Mouse (Mus musculus) cerebral cortex, adult 2 months (tissue): ENCODE data around the gene Aspg.

Experiments
- whole genome bisulfite sequencing: fragments of 180-500 bp; shearing (Covaris S2); methylation state at CpG from one replicate; pipeline ENCODE4 v1.1.7; 2018; 5-methylcytosine and 5-hydroxymethylcytosine counted together

Aspg gene

DNA sequence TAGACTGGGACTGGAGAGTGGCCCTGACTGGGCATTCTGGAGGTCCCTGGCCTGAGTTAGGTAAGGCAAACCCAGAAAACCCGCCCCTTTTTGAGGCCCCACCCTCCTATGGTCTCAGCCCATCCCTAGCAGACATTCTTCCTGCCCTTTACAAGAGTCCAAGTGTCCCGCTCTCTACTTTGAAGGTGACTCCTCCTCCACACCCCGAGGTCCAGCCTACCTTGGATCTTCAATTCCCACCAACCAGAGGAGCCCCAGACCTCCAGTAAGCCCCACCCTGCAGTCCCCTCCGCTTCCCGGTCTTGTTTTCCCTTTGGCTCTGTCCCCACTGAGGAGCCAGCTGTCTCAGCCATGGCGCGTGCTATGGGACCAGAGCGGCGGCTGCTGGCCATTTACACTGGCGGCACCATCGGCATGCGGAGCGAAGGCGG, at the start of gene Aspg:
Gene Aspg (plus strand): TSS at position 139 of the 431 bp plus-strand sequence.
- WGBS = 14% methylated on average over 14 of the region's 14 CpGs

DNA sequence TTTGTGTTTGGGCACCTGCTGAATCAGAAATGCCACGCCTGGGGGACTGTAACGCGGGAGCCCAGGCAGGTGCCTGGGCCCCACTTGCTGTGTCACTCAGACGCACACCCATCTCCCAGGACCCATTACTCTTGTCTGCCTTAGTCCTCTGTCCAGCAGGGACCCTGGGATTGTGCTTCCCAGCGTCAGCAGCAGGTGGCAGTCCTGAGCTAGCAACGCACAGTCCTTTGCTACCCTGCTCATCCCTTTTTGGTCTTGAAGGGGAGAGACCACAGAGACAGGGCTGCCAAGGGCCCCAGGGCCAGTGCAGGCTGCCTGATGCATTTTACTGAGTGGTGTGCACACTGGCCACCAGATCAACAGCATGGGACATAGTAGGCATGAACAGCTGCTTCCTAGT, 28.8 kb upstream of the Aspg start:
- WGBS = 19% methylated on average over 6 of the region's 6 CpGs

DNA sequence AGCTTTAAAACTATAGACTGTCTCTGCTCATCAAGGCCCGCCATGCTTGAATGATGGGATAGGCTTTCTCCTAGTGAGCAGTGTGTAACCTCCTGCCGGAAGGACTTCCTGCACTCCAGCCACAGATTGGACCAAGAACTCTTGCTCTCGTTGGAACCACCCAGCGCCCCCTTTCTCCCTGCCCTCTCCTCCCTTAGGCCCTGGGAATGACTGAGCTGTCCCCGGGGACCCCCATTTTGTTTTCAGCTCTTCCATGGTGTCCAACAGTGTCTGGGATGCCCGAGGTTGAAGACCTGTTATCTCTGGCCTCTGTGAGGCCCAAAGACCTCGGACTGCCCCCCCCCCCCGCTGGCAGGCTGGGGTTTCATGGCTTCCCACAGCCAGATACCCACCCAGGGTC, 26.6 kb upstream of the Aspg start:
- 76% methylated on average over 8 of the region's 8 CpGs for WGBS

DNA sequence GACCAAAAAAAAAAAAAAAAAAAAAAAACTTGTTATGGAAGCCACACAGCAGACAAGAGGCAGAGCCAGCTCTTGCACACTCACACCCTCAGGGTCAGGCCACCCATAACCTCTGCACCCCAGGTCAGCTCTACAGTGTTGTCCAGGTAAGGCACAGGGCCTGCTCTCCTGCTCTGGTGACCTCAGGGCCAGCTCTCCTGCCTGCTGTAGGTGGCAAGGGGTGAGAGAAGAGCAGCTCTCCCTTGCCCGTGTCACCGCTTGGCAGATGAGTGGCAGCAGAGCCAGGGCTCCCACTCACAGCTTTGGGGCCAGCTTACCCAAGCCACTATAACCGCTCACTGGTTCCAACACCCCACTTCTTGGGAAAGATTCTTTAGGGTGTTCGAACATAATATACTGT, 25.6 kb upstream of the Aspg start:
- 86% methylated on average over 4 of the region's 4 CpGs for WGBS

DNA sequence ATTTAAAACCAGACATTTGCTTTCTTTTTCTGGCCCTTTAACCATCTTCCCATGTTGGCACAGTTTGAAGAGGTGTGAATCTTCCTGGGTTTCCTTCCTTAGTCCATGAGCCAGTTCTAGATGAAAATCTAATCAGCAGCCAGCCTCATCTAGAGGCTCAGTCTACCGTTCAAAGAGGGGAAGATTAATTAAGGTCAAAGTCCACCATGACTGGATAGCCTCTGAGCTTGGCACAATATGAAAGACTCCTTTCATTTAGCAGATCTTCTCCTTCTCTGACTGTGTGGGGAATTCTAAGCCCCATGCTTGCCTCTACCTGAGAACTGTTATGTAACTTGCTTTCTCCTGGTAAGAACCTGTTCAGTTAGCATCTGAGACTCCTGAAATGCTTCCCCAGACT, 24.2 kb upstream of the Aspg start:
- 40% methylated on average over 1 of the region's 1 CpGs for WGBS

DNA sequence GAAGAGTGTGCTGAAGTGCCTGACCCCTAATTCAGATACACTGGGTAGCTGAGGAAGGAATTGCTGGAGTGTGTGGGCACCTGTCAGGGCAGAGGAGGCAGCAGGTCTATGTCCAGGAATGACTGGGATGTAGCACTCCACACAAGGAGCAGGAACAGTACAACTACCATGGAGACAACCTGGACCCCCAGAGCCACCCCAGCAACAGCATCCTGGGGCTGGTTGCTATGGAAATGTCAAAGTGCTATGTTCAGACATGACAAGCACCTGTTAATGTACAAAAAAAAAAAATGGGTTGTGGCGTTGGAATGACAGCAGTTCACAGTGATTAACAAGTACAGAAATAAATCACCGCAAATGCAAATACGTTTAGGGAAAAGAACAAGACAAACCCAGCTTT, 20.2 kb upstream of the Aspg start:
- 77% methylated on average over 3 of the region's 3 CpGs for WGBS

DNA sequence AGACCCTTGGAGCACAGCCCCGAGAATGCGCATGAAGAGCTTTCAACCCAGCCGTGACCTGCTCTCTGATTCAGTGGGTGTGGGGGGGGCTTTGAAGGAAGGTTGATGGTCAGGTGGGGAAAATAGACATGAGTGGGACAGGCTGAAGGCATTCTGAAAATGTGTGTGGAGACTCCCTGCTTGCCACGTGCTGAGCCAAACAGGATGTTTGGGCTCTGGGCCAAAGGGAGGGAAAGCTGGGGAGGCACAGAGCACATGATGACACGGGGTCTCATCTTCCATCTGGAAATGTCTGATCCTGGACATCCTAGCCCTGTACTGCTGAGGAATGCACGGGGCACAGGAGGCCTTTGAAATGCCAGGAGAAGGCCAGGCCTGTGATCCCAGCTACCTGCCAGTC, 19.8 kb upstream of the Aspg start:
- 71% methylated on average over 6 of the region's 6 CpGs for WGBS

DNA sequence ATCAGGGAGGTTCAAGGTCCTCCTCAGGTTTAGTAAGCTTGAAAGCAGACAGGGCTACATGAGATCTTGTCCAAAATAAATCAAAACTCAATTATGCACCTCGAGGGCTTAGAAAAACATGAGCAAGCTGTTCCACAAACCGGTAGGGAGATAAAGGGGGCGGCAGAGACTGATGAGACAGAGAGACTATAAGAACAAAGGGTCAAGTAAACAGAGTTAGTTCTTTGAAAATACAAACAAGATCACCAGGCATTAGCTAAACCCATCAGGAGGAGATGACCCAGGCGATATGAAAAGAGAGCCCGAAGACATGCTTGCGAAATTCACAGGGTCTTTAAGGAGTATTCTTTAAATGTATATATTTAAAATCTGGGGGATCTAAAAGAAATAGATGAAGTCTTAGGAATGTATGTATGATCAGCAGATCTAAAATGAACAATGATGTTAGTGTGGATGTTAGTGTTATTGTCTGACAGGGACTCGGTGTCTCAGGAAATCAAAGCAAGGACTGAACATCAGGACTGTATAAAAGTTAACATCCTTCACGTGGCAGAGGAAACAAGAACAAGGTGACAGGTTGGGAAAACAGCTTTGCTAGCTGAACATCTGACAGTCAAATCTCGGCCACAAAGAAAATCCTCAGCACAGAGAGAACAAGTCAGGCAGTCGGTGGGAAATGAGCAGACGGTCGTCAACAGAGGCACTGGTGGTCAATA, 17.7 kb upstream of the Aspg start:
- WGBS = 71% methylated on average over 12 of the region's 12 CpGs

DNA sequence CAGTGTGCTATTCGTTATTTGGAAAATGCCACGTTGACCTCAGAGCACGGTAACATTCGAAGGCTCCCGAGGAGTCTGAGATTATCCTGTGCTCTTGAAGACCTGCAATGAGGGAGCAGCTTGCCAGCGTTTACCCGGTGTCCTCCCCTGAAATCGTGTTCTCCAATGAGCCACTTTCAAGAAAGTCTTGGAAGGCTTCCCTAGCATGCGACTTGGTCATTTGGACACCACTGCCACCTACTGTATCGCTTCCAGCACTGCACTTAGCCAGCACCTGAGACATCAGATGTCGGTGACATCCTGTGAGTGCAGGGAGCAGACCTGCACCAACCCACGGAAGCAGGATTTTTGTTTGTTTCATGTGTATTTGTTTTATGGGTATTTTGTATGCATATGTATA, 15.4 kb upstream of the Aspg start:
- 4% methylated on average over 12 of the region's 12 CpGs for WGBS

DNA sequence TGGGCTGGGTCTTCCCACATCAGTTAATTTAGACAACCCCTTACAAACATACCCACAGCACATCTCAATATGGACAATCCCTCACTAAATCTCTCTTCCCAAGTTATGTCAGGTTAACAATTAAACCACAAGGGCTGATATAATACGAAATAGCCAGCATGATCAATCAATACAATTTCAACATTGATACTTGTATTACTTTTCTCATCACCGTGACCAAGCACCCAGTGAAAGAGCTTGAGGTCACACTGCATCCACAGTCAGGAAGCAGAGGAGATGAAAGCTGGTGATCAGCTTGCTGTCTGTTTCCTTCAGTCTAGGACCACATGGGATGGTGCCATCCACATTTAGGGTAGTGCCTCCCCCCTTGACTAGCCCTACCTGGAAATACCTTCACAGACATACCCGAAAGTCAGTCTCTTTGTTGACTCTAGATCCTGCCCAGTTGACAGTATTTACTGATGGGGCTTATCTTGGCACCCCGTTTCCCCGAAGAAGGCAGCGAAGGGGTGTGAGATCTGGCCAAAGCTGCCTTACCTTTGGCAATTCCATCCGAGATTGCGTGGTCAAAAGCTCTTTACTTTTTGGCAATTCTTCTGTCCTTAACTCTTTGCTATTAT, 12.1 kb upstream of the Aspg start:
- WGBS = 86% methylated on average over 8 of the region's 8 CpGs

DNA sequence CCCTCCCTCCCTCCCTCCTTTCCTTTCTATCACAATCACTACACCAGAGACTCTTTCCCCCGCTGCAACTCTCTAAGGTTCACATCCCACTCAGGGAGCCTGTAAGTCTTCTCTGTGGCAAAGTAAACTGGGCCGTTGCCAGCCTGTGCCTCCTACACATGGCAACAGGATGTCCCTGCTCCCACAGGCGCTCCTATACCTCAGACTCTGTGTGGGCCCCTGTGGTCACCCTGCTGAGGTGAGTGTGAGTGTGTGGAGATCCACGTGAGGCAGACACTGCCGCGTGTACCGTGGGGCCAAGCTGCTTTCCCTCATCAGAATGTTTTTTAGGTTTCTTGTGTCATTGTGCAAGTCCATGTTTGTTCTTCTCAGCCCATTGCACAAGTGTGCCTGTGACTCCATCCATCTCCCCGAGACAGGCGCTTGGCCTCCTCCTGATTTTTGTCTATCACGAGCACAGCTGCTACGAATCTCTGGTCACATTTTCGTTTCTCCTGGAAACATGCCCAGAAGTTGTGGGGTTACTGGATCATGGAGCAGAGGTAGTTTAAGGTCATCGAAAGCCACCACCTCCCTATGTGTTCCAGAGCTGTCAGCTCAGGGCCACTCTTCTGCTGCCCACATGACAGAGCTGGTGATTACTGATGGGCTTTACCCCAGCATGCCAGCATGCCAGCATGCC, 10.3 kb upstream of the Aspg start:
- 41% methylated on average over 13 of the region's 13 CpGs for WGBS

DNA sequence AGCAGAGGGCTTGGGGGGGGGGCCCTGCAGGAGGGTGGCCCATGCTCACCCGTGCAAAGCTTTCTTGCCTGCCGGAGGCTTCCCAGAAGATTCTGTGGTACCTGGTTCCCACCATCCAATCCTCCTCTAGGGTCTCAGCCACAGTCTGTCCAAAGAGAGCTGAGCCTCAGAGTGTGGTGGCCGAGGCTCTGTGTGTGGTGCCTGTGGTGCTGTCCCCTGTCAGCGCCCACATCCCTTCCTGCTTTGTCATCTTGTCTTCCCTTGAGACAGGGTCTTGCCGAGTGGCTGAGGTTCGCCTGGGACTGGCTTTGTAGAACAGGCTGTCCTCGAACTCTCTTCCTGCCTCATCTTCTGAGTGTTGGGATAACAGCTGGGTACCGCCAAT, 9.8 kb upstream of the Aspg start:
- WGBS = 78% methylated on average over 8 of the region's 8 CpGs

DNA sequence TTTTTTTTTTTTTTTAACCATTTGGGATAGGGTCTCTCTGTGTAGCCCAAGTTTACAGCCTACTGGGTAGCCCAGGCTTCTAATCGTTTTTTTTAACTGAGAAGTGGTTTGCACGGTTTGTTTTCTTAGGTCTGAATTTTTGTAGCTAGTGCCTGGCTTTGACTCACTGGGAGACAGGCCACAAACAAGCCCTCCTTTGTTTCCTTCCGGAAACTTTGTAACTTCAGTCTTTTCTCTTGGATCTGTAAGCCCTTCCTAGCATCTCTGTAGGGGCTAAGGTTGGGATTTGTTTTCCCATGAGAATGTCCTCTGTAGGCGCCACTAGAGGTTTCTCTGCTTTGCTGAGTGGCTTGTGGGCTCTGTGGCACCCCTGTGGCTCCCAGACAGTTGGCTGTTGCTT, 6.4 kb upstream of the Aspg start:
- 70% methylated on average over 4 of the region's 4 CpGs for WGBS

DNA sequence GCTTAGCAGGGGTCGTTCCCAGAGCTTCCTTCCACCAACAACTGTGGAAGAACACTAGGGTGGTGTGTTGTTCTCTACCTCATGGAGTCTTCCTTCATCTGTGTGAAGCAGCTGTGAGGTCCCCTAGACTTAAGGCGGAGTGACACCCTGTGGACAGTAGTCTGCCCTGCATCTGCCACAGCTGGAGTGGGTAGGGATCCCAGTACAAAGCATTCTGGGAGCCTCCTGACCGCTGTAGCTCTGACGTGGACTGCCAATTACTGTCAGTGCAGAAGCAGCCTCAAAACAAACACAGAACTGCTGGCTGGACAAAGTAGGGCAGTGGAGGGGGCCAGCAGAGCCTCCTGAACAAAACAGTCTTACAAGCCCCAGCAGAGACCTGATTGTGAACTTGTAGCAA, 5.4 kb upstream of the Aspg start:
- WGBS = 62% methylated on average over 4 of the region's 4 CpGs

DNA sequence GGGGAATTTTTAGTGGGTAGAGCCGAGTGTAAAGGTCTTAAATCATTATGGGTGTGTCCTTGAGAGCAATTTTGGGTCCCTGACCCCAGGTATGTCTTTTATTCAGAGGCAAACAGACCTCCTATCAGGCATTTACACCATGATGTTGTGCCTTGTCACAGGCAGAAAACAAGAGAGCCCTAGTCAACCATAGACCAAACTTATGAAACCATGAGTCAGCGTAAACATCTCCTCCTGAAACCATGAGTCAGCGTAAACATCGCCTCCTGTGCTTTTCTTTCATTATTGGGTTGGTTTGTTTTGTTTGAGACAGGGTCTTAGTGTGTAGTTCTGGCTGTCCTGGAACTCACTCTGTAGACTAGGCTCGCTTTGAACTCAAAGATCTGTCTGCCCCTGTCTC, 3.3 kb upstream of the Aspg start:
- WGBS = 87% methylated on average over 5 of the region's 5 CpGs

DNA sequence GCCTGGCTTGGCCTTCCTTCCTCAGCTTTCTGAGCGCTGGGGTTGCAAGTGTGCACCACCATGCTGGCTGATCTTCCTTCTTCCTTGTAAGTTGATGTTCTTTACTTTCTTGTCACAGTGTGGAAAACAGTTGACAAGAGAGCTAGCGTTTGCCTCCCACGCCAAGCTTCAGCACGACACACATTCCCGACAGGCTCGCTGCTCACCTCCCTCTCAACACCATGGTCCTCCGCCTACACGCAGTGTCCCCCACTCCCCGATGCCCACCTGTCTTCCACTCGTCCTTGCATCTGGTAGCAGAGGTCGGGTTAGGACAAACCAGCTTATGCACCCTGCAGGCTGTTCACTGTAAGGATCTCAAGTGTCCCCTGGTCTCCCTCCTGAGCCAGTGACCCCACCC, 1.6 kb upstream of the Aspg start:
- 67% methylated on average over 11 of the region's 11 CpGs for WGBS

DNA sequence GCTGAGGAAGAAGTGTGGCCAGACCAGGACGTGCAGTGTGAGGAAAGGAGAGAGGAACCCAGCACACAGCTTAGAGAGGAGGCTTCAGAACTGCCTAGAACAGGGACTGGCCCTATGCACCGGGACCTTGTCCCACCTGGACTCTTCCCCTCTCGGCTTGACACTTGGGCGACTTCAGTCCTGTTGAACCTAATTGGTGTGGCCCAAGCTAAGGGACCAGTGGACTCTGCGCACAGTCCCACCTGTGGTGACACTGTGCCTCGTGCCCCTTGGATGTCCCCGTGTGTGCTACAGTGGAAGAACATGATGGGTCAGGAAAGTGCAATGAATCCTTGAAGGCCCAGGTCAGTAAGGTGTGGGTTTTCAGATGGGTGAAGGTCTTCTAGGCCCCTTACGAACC, 1.2 kb downstream of the Aspg start:
- WGBS = 94% methylated on average over 8 of the region's 8 CpGs

DNA sequence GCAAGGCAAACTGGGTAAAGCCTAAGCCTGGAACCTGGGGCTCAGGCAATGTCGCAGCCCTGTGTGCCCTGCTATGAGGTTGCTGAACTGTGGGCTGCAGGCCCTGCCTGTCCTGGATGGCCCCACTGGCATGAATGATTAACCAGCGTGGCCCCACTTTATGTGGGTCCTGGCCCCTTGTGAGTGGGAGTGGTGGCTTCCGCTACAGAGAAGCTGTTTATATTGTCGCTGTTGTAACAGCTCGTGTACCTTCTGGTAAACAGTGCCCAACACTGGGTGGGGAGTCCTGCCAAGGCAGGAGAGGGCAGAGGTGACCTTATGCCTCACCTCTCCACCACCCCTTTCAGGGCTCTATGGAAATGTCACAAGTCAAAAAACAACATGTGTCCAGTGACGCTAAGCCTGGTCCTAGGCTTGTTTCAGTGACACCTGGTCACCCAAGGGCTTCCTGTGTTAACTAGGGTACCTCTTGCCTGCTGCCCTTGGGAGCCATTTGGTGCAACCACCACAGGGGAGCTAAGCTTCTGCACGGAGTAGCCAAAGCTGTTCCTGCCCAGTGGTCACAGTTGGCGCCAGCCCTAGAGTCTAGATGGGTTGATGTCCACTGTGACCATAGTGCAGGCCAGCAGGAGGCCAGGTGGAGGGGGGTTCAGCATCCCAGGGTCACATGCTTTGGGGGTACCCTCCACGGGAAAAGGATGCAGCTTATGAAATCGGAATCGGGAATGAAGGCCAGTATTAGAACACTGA, 2.4 kb downstream of the Aspg start:
- WGBS = 91% methylated on average over 11 of the region's 11 CpGs

DNA sequence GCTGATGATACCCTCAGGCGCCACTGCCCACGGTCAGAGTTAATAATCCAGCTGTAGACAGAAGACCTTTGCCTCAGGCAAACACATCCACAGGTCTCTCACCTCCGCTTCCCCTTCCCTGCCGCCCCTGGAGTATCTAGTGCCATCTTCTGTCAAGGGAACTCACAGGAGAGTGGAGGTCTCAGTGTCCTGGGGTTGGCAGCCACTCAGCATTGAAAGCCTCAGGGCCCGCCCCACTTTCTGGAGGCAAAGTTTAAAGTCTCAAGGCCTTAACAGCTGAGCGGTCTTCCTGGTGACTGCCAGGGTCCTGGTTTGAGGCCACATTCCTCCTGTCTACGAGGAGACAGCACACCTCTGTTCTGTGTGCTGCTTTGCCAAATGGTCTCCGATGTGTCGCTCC, 3.2 kb downstream of the Aspg start:
- 90% methylated on average over 9 of the region's 9 CpGs for WGBS

DNA sequence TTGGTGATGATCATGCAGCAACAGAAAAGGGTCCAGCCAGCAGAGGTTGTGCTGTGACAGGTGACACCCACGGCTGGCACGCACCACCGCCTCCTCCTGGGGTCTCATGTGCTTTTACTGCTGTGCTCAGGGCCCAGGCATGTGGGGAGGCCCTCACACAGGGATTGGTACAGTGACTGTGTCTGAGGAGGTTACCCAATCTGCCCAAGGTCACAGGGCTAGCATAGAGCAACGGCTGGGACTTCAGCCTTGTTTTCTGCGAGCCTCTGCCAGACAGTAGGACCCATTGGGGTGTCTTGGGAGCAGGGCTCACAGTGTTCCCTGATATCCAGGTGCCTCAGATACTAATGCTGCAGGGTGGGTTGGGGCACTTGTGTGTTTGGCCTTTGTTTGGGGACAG, 4.8 kb downstream of the Aspg start:
- 93% methylated on average over 5 of the region's 5 CpGs for WGBS

DNA sequence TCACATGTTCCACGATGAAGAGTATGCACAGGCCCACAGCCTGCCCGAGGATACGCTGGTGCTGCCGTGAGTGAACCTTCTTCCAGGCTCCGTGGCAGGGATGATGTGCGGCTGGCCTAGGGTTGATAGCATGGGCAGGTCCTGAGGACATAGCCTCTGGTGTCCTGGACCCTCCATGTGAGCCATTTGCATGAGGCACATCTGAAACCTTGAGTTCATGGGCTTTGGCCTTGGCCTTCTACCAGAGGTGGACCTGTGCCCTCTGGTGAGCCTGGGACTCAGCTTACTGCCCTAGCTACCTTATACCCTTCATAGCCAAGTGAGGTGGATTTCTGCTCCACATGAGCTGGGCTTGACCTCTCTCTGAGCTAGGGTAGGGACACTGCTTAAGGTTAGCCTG, 5.8 kb downstream of the Aspg start:
- WGBS = 94% methylated on average over 6 of the region's 6 CpGs

DNA sequence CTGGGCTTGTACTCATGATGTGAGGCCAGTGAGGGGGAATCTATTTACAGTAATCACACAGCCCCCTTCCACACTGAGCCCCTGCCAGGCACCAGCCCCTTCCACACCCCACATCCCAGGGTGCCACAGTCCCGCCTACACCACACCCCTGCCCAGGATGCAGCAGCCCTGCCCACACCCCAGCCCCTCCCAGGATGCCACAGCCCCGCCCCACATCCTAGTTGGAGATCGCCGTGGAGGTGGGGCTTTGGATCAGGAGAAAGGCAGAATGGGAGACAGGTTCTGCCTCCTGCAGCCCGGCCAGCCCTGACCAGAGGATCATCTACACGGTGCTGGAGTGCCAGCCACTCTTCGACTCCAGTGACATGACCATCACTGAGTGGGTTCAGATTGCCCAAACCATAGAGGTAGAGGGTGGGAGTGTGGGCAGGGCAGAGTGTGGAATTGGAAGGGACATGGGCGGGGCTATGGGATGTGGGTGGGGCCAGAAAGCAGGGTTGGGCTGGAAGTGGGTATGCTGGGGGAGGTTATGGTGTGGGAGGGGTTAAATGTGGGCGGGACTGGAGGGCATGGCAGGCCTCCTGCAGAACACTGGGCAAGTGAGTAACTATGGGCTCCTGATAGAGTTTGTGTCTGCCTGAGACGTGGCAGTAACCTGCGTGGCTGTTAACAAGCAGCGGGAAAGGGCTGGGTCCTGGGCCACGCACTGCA, 6.4 kb downstream of the Aspg start:
- 39% methylated on average over 13 of the region's 13 CpGs for WGBS
